Mouse (Mus musculus) CH12.LX (cell line): ENCODE data around the gene Bsn. TPM values are rescaled to one million over a fixed set of nuclear protein-coding genes. Genes with fewer than 3 reads are reported as not detected.
A peak's percentile ranks its signal among the peaks of the same experiment; 100 is the strongest.

Source experiments
- DNase-seq: peaks from one replicate; pipeline ENCODE4 v3.0.0-alpha.2; 2013; ENCODE audit errors: extremely low read depth
- H3K27ac ChIP-seq: 2 replicates; pipeline ENCODE4 v1.5.1; 2012; ENCODE audit warnings: low read depth, mild to moderate bottlenecking, control low read depth, moderate library complexity; ENCODE audit not compliant: insufficient read depth
- H3K27me3 ChIP-seq: replicated peaks from 2 replicates; pipeline ENCODE3; 2012; ENCODE audit warnings: inconsistent platforms
- H3K36me3 ChIP-seq, 2 experiments: replicated peaks in 1 of 2; 2 replicates each; pipeline versions ENCODE3 to v1.6.1; 2012; ENCODE audit warnings: inconsistent platforms in 1 of 2, low read length in 1 of 2, mild to moderate bottlenecking in 1 of 2, mixed read lengths in 1 of 2, moderate library complexity in 1 of 2; ENCODE audit not compliant: control insufficient read depth in 1 of 2, insufficient read depth in 1 of 2
- H3K4me1 ChIP-seq, 2 experiments: 2 replicates each; pipeline ENCODE4 v1.6.1; 2012; ENCODE audit warnings: inconsistent platforms in 1 of 2, moderate library complexity in 1 of 2; ENCODE audit not compliant: insufficient read depth in 2 of 2, control insufficient read depth in 1 of 2
- H3K4me2 ChIP-seq: 2 replicates; pipeline ENCODE4 v1.6.1; 2012; ENCODE audit warnings: low read depth, mild to moderate bottlenecking, control low read depth; ENCODE audit not compliant: poor library complexity, insufficient read depth, severe bottlenecking
- H3K4me3 ChIP-seq, 3 experiments: fragments of 150-350 bp in 1 of 3; sonication (generic) in 1 of 3; replicated peaks in 1 of 3; 2 replicates each; pipeline versions ENCODE3 to v1.5.1; 2011 to 2012; ENCODE audit warnings: low read depth in 2 of 3, low read length in 2 of 3, mild to moderate bottlenecking in 2 of 3, moderate library complexity in 2 of 3, control low read depth in 1 of 3, improper control_type of control experiment in 1 of 3, inconsistent platforms in 1 of 3, mixed read lengths in 1 of 3; ENCODE audit not compliant: poor library complexity in 1 of 3
- H3K79me2 ChIP-seq: replicated peaks from 2 replicates; pipeline ENCODE4 v1.6.1; 2012; ENCODE audit warnings: mild to moderate bottlenecking, moderate library complexity; ENCODE audit not compliant: control insufficient read depth, poor library complexity, insufficient read depth, severe bottlenecking; ENCODE audit errors: extremely low read depth
- H3K9ac ChIP-seq: 2 replicates; pipeline ENCODE4 v1.6.1; 2012; ENCODE audit warnings: low read depth, mild to moderate bottlenecking, control low read depth, moderate library complexity; ENCODE audit not compliant: insufficient read depth
- H3K9me3 ChIP-seq: replicated peaks from 2 replicates; pipeline ENCODE3; 2012; ENCODE audit warnings: low read length, inconsistent platforms, mixed read lengths
- CHD2 ChIP-seq: IDR thresholded peaks from 2 replicates; pipeline ENCODE4 v1.6.1; 2011; ENCODE audit warnings: low read length, improper control_type of control experiment
- CTCF ChIP-seq, 2 experiments: IDR thresholded peaks in 1 of 2; conservative IDR thresholded peaks in 1 of 2; 2 replicates each; pipeline ENCODE4 v1.5.1; 2011 to 2012; ENCODE audit warnings: low read depth in 2 of 2, low read length in 2 of 2, improper control_type of control experiment in 1 of 2, inconsistent platforms in 1 of 2, mild to moderate bottlenecking in 1 of 2, moderate library complexity in 1 of 2
- HCFC1 ChIP-seq: IDR thresholded peaks from 2 replicates; pipeline ENCODE4 v1.6.1; 2012; ENCODE audit warnings: low read depth, mild to moderate bottlenecking, inconsistent platforms, low read length, improper control_type of control experiment
- KAT2A ChIP-seq: IDR thresholded peaks from 2 replicates; pipeline ENCODE4 v1.6.1; 2012; ENCODE audit warnings: low read length, improper control_type of control experiment, inconsistent platforms; ENCODE audit not compliant: insufficient replicate concordance
- MAFK ChIP-seq: IDR thresholded peaks from 2 replicates; pipeline ENCODE4 v1.6.1; 2011; ENCODE audit warnings: low read length, improper control_type of control experiment; ENCODE audit not compliant: insufficient replicate concordance
- MAX ChIP-seq: IDR thresholded peaks from 2 replicates; pipeline ENCODE4 v1.6.1; 2011; ENCODE audit warnings: low read length, improper control_type of control experiment
- MEF2A ChIP-seq: IDR thresholded peaks from 2 replicates; pipeline ENCODE4 v1.6.1; 2014; ENCODE audit warnings: low read depth, mild to moderate bottlenecking, inconsistent platforms, low read length, improper control_type of control experiment, borderline replicate concordance
- MXI1 ChIP-seq: IDR thresholded peaks from 2 replicates; pipeline ENCODE4 v1.6.1; 2011; ENCODE audit warnings: mild to moderate bottlenecking, low read depth, low read length, improper control_type of control experiment
- MYC ChIP-seq: IDR thresholded peaks from 2 replicates; pipeline ENCODE4 v1.6.1; 2011; ENCODE audit warnings: low read depth, mild to moderate bottlenecking, improper control_type of control experiment, low read length
- NRF1 ChIP-seq: IDR thresholded peaks from 2 replicates; pipeline ENCODE4 v1.6.1; 2014; ENCODE audit warnings: low read depth, mild to moderate bottlenecking, inconsistent platforms, low read length, improper control_type of control experiment, moderate library complexity
- POLR2AphosphoS2 ChIP-seq: IDR thresholded peaks from 2 replicates; pipeline ENCODE4 v1.6.1; 2011; ENCODE audit warnings: low read depth, low read length, improper control_type of control experiment
- RCOR1 ChIP-seq: conservative IDR thresholded peaks from 2 replicates; pipeline ENCODE4 v1.6.1; 2012; ENCODE audit warnings: low read depth, mild to moderate bottlenecking, inconsistent platforms, low read length, improper control_type of control experiment
- TBP ChIP-seq: conservative IDR thresholded peaks from 2 replicates; pipeline ENCODE4 v1.6.1; 2011; ENCODE audit warnings: low read depth, low read length, improper control_type of control experiment
- TCF12 ChIP-seq: IDR thresholded peaks from 2 replicates; pipeline ENCODE4 v1.6.1; 2014; ENCODE audit warnings: low read depth, mild to moderate bottlenecking, inconsistent platforms, low read length, improper control_type of control experiment
- UBTF ChIP-seq: IDR thresholded peaks from 2 replicates; pipeline ENCODE4 v1.6.1; 2012; ENCODE audit warnings: low read depth, mild to moderate bottlenecking, inconsistent platforms, low read length, improper control_type of control experiment, moderate library complexity
- USF1 ChIP-seq: IDR thresholded peaks from 2 replicates; pipeline ENCODE4 v1.6.1; 2014; ENCODE audit warnings: low read depth, mild to moderate bottlenecking, inconsistent platforms, low read length, improper control_type of control experiment
- USF2 ChIP-seq: conservative IDR thresholded peaks from 2 replicates; pipeline ENCODE4 v1.6.1; 2011; ENCODE audit warnings: low read depth, low read length, improper control_type of control experiment
- ZC3H11A ChIP-seq: IDR thresholded peaks from 2 replicates; pipeline ENCODE4 v1.6.1; 2012; ENCODE audit warnings: low read depth, mild to moderate bottlenecking, inconsistent platforms, low read length, improper control_type of control experiment
- ZMIZ1 ChIP-seq: IDR thresholded peaks from 2 replicates; pipeline ENCODE4 v1.6.1; 2012; ENCODE audit warnings: low read depth, mild to moderate bottlenecking, inconsistent platforms, low read length, improper control_type of control experiment
- ZNF384 ChIP-seq: IDR thresholded peaks from 2 replicates; pipeline ENCODE4 v1.6.1; 2012; ENCODE audit warnings: low read depth, low read length, improper control_type of control experiment, inconsistent platforms
- dilution Hi-C: fragments of 300-500 bp; cut with MboI; formaldehyde crosslinking; loops from 2 replicates; pipeline ENCODE4 v1.14.3; 2020; ENCODE audit warnings: low sequenced_read_pairs; ENCODE audit not compliant: extremely low pct_unique_long_range_greater_than_20kb, extremely low pct_ligation_motif_present
- in situ Hi-C: fragments of 300-500 bp; cut with MboI; formaldehyde crosslinking; loops from 3 replicates; pipeline ENCODE4 v1.14.3; 2019; ENCODE audit warnings: low sequenced_read_pairs, low pct_ligation_motif_present, low pct_unique_long_range_greater_than_20kb, mixed read lengths
- polyA plus RNA-seq: library from polyadenylated mRNA; unstranded; fragments of >175 nt; gene quantifications from 2 replicates; pipeline ENCODE4 v1.2.1, GENCODE M21; 2012; ENCODE audit warnings: low read depth; ENCODE audit not compliant: insufficient read length
- total RNA-seq, 2 experiments: library from RNA; depleted of rRNA; stranded (reverse); fragments of 300-350 nt in 1 of 2; fragments of >200 nt in 1 of 2; gene quantifications; 2 replicates each; pipeline ENCODE4 v1.2.3; 2012 to 2014

Gene Bsn
- total and polyA plus RNA-seq, 3 experiments: 3.6 to 7.8 (median 4.4) TPM

GRCm38 (mm10) chr9:108099619-108100018 lies 90.6 kb downstream of the Bsn start:
- Histone ChIP-seq H3K4me1 (peaks cover 7 to 35% of the 10 kb centered on the region in 2 experiments; a peak in 3 of 4 replicates), H3K4me2 (no peak overlapping the region), H3K79me2 (peaks cover 5% of the 10 kb centered on the region), H3K36me3 (peaks cover 26 to 59% of the 10 kb centered on the region in 2 experiments), H3K27ac (no peak overlapping the region), H3K27me3 (no peaks in the 10 kb centered on the region), H3K9ac (no peak overlapping the region), H3K4me3 (no peak overlapping the region), H3K9me3 (no peaks in the 10 kb centered on the region)
- dilution Hi-C loops (no loop called here), in situ Hi-C loops (loop anchor here (5.0 to 10.0 kb wide), 2 partner anchors 103 to 185 kb away; no protein-coding TSS in a partner anchor)
- TF ChIP-seq MEF2A (no peak), CTCF (conservative IDR thresholded peaks at IDR 0.05 in 1 of 2, IDR thresholded peaks at IDR 0.05 in 1 of 2; ENCODE audit: low read depth in 2 of 2, low read length in 2 of 2) (no peak), ZNF384 (no peak), USF2 (no peak), HCFC1 (no peak), MAFK (no peak), ZC3H11A (no peak), USF1 (no peak), RCOR1 (no peak), TCF12 (no peak), CHD2 (no peak), MAX (no peak), TBP (no peak), MYC (no peak), NRF1 (no peak), ZMIZ1 (no peak)
- no peak for DNase-seq

- Histone ChIP-seq H3K36me3 (peaks cover 28 to 53% of the 10 kb centered on the region in 2 experiments), H3K4me1 (peaks cover 5 to 33% of the 10 kb centered on the region in 2 experiments), H3K4me3 (no peak overlapping the region), H3K79me2 (peaks cover 9% of the 10 kb centered on the region)
- in situ Hi-C loops: loop anchor here (5.0 kb wide), 1 partner anchor 106 kb away; no protein-coding TSS in a partner anchor
- TF ChIP-seq KAT2A: no peak
- no peak for TF ChIP-seq UBTF
- TF ChIP-seq POLR2AphosphoS2: no peak
- no peak for TF ChIP-seq USF2
- TF ChIP-seq HCFC1: no peak
- no peak for TF ChIP-seq MAX
- peak in 1 of 2 experiments; percentile 21; a peak in 1 of 4 replicates for TF ChIP-seq CTCF (conservative IDR thresholded peaks at IDR 0.05 in 1 of 2, IDR thresholded peaks at IDR 0.05 in 1 of 2; ENCODE audit: low read depth in 2 of 2, low read length in 2 of 2)
- no peak for TF ChIP-seq MXI1
- TF ChIP-seq, all 38 proteins: peak for 1
- Histone ChIP-seq H3K4me2 (no peak overlapping the region), H3K27me3 (no peaks in the 10 kb centered on the region), H3K27ac (no peak overlapping the region), H3K9ac (no peak overlapping the region), H3K9me3 (no peaks in the 10 kb centered on the region)
- no peak for DNase-seq
- dilution Hi-C loops: no loop called here
These were observed 94.1 kb downstream of the Bsn start for GRCm38 (mm10) chr9:108095949-108096712.
